Mouse (Mus musculus) inflammation-experienced regulatory T-cells, adult 6 months (primary cell): ENCODE results near the gene Magel2. TPM values are rescaled to one million over a fixed set of nuclear protein-coding genes. Genes with fewer than 3 reads are reported as not detected.

Experiments
- ATAC-seq: one replicate; pipeline ENCODE4 v1.8.0; 2017
- polyA plus RNA-seq, 3 experiments: library from polyadenylated mRNA; unstranded; fragments of 100-300 nt; shearing (Covaris generic); gene quantifications; one replicate each; pipeline ENCODE4 v1.2.1; 2017

Magel2 gene
- not detected for polyA plus RNA-seq

DNA sequence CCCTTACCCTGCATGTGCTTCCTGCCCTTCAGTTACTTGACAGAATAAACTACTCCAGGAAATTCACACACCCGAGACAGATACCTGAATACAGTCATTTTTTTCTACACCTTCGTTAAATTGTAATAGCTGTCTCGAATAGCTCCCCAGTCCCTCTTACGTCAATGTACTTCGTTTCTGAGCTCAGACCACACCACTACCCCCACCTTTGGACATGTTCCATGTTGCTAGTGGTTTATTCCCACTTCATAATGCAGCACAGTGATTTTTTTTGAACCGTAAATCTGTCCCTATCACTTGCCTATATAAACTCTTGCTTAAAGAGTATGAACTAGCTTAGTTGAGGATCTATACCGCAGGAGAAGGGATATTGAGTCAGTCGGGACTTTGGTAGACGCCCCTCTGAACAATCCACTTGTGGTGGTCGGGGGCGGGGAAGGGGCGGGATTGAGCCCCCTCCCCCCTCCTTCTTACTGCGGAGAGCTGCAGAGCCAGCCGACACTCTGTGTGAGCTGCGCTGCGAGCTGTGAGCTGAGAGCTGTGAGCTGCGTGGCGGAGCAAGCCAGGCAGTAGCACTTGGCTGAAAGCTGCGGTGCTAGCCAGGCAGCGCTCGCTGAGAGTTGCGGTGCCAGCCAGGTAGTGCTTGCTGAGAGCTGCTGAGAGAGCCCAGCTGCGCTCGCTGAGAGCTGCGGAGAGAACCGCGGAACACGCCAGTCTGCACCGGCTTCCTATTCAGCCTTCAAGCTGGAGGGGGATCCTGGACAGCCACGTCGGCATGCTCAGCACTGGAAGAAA is at the start of gene Magel2:
TSS of gene Magel2 (plus strand) at position 501 of the 795 bp plus-strand sequence.
- no peak for ATAC-seq

DNA sequence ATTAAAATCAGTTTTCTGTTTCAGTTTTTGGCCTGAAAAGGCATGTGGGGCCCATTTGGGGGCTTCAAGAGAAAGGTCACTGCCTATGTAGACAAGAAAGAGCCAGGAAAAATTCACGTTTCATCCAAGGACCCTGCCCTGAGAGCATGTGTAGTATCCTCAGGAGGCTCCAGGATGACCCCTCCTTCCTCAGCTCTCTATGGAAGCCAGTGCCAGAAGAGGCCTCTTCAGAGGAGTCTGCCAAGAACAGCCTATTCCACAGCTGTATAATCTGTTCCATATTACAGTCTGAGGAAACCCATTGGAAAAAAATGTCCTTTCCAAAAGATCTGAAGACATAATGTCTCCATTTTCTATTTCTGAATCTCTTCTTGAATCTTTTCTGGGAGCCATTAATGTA is 31.4 kb upstream of the Magel2 start:
- no peak for ATAC-seq

- no peak for ATAC-seq
These were observed 30.5 kb upstream of the Magel2 start, which contains the start of gene Ndn for GRCm38 (mm10) chr7:62346269-62346668. TSS of gene Ndn (plus strand) at chr7:62346569.

GRCm38 (mm10) chr7:62348106-62348803 is 28.6 kb upstream of the Magel2 start:
- ATAC-seq = no peak

GRCm38 (mm10) chr7:62348804-62349190 is 28.0 kb upstream of the Magel2 start:
- ATAC-seq = no peak

GRCm38 (mm10) chr7:62351266-62351665 is 25.5 kb upstream of the Magel2 start:
- ATAC-seq = no peak

GRCm38 (mm10) chr7:62365039-62365636 is 11.7 kb upstream of the Magel2 start:
- no peak for ATAC-seq

- ATAC-seq = no peak
These were observed 10.1 kb upstream of the Magel2 start for GRCm38 (mm10) chr7:62366730-62367129.

DNA sequence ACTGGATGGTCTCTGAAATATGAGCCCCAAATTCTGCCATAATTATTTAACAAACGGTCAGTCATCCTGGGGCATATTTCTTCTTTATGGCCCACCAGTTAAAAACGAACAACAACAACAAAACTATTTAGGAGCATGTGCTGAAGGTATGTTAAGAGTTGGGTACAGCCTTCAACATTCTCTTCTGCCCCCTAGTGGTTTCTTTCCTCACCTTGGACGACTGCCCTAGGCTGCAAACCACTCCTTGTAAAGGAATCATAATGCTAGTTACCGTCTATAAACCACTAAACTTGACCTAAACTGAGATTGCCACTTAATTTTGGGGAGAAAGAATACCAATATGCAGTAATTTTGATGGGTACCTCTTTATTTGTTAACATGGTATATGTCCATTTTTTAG is 1.2 kb upstream of the Magel2 start:
- no peak for ATAC-seq

DNA sequence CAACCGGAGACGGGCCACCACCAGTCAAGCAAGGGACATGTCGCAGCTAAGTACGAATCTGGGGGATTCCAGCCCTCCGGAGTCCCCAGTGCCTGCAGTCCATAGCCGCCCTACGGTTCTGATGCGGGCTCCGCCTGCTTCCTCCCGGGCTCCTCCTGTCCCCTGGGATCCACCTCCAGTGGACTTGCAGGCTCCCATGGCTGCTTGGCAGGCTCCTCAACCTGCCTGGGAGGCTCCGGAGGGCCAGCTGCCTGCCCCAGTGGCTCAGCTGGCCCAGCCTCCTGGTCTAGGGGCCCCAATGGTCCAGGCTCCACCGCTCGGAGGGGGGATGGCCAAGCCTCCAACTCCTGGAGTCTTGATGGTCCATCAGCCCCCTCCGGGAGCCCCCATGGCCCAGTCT is 503 bp downstream of the Magel2 start:
- no peak for ATAC-seq

DNA sequence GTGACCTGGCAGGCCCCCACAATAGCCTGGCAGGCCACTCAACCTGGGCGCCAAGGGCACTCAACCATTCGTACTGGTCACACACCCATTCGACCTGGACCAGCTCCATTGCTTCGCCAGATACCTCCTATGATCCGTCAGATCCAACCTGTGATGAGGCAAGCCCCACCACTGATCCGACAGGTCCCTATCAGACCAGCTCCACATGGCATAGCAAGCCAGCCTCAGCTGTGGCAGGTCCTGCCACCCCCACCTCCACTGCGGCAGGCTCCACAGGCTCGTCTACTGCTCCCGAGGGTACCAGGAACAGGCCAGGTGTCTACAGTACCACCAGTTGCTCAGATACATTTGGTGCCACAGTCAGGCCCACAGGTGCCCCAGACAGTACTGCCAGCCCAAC is 1.7 kb downstream of the Magel2 start:
- ATAC-seq = no peak

DNA sequence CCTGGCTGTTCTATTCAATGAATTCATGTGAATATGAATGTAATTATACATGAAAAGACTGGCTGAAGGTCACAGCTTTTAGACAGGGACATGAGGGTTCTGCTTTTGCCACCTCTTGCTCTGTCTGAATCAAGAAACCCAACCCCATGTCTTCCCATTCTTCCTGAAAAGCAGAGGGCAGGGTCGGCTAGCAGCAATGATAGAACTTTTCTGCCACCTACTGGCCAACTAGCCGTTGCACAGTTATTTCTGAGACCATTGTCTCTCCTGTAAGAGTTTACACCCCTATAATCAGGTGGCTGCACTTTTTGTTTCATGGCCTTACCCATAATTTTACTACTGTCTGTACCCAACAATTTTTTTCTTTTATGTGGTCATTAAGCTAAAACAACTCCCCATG is 5.6 kb downstream of the Magel2 start:
- ATAC-seq = no peak

DNA sequence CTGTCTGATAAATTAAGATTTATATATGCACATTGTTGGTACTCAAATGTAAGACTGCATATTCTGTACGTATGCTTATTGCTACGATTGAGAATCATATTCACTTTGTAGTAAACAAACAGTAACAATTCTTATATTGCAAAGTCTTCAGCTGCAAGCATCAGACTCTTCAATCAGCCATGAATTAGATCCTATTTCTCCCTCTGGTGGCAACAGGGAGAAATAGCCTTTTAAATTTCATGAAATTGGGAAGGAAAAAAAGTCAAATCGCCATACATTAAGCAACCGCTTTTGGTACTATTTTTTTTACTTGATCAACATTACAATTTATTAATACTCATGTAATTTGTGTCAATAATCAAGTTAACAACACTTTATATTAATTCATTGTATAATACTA is 11.5 kb downstream of the Magel2 start:
- ATAC-seq = no peak

DNA sequence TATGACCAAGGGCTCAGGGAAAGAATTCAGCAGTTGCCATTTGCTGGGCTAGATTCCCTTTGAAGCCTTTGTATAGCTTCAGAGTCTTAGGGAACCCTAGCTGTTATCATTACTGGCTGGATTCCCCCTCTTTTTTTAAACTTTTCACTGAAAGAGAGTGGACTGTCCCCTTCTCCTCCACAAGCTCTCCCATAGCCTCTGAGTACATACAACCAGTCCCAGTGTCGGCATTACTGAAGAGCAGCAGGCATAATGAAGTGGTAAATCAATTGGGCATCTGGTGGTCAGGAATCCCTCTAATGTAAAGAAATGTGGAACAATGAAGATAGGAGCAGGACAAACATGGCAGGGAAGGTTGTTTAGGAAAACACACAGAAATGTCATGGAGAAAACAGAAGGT is 15.4 kb downstream of the Magel2 start:
- no peak for ATAC-seq

DNA sequence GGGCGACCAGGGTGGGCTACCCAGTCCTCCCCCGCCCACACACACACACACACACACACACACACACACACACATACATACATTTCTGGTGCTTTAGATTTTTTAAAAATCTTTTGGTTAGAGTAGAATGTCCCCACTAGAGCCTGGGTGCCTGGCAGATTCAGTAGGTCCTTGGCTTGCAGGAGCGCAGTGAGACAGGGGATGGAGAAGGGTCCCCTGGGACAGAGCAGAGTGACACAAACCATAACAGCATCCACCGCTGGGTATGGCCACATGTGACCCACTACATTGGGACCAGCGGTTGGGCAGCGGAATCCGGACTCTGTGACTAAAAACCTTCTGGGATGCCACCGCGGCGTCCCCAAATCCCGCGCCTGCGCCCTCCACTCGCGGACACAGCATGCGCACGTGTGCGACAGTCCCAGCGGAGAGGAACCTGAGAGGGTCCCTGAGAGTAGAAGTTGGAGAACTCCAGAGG is 29.8 kb downstream of the Magel2 start:
- ATAC-seq = no peak

- no peak for ATAC-seq
These were observed 31.0 kb downstream of the Magel2 start for GRCm38 (mm10) chr7:62407803-62408202.

- ATAC-seq = no peak
These were observed 38.4 kb downstream of the Magel2 start for GRCm38 (mm10) chr7:62415222-62415621.

DNA sequence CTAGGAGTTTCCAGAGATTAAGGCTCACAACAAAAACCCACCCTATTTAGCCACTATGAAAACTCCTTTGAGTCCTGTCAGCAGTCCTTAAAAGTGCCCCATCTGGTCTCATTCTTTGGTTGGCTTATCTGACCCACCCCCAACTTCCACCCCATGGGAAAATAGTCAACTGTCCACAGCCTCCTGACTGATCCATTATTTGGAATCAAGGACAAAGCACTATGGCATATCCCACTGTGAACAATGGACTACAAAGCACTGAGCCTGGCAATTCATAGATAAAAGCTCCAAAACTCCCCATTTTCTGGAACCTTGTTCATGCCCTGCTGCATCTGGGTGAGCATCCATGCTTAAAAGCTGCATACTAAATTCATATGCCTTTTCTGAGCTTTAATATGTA is 39.4 kb downstream of the Magel2 start:
- no peak for ATAC-seq

DNA sequence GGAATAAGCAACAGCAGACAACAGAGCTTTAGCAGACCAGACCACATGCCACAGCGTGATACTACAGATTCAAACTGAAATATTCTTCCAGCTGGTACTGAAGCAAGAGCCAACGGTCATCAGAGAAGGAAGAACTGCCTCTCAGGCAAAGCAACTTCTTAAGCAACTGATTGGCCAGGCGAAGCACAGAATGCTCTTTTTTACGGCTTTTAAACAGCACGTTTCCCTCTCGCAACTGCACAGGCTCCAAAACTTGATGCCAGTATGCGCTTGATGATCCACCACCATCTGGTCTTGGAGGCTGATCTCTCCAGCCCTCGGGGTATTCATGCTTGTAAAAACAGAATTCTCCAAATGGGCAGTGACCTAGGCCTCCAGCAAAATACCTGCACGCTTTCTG is 41.5 kb downstream of the Magel2 start:
- no peak for ATAC-seq

DNA sequence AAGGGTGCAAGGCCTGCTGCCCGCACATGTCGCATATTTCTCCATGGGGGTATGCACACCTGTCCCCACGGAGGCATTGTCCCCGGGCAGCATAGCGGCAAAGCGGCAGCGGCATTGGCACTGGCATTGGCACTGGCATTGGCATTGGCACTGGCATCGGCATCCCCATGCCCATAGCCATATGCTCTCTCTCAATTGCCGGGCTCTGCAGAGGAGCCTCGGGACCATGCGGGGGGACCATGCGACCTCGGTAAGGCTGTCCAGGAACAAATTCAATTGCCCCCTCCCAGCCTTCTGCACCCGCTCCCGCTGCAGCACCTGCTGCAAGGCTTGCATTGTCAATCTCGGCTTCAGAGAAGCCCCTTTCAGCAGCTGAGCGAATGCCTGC is 42.3 kb downstream of the Magel2 start:
- ATAC-seq = no peak

- ATAC-seq = no peak
These were observed 42.9 kb downstream of the Magel2 start, which contains the start of gene Mkrn3 for GRCm38 (mm10) chr7:62419493-62420360. TSS of gene Mkrn3 (minus strand) at chr7:62420139.

DNA sequence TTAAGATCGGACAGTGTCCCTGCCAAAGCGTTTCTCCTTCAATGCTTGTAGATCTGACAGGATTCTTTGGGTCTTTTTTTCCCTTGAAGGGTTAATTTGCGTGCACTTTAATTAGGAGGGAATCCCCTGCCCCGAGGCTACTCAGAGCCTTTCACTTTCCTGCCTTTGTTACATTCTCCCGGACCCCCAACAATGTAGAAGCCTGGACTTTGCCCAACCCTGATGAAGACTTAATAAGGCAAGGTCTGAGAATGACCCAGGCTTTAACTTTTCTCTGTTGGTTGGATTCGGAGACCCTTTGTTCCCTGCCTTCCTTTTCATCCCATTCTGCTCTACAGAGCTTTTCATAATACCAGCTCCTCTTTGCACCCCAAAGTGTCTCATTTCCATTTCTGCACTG is 43.8 kb downstream of the Magel2 start:
- no peak for ATAC-seq

DNA sequence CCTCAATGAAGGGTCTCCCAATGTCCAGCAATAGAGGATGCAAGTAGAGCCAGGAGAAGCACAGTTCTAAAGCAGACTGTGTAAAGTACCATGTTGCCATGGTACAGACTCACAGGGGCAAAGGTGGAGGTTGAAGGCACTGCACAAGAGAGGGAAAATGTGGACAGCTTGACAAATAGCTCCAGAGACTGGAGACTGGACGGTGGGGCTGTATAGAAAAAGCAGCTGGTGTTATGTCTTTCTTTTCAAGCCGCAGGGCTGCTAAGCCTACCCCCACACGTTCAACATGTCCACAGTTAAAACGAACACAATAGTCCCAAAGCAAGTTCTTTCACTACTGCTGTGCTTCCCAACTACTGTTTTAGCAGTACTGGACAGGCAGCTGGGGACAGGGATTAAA is 46.4 kb downstream of the Magel2 start:
- ATAC-seq = no peak
